Mouse (Mus musculus): ENCODE measurements around the gene Lrrc56. TPM values are rescaled to one million over a fixed set of nuclear protein-coding genes. Genes with fewer than 3 reads are reported as not detected.

The Lrrc56 gene
- polyA plus RNA-seq, 1 experiment from 2014 or later, result 3.8 TPM

DNA sequence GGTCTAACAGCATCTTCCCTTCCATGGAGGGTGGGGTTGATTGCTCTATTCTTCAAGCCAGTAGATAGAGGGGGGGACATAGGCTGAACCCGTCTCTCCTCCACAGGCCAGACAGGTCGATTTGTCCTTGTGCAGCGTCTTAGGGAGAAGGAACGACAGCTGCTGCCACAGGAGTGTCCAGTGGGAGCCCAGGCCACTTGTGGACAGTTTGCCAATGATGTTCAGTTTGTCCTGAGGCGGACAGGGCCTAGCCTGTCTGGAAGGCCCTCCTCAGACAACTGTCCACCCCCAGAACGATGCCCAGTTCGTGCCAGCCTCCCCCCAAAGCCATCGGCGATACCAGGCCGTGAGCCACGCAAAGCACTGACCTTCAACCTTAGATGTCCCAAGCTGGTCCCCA, 22.9 kb downstream of the Lrrc56 start:
- no peak overlapping the region for H3K27ac ChIP-seq (ENCODE audit: low read depth)
- H3K4me3 ChIP-seq (ENCODE audit: low read depth, low read length), result peak overlapping the region; percentile 64
- ATAC-seq (ENCODE audit: insufficient read depth) (no peak), DNase-seq (no peak)
- H3K36me3 ChIP-seq (ENCODE audit: insufficient read depth), result peaks cover 18% of the 10 kb centered on the region; the same call in 1 of the 2 replicates
- no peaks in the 10 kb centered on the region for H3K9me3 ChIP-seq (ENCODE audit: low read depth, low read length)
- no peaks in the 10 kb centered on the region for H3K27me3 ChIP-seq (ENCODE audit: insufficient read depth, low read length)
- TF ChIP-seq CTCF (IDR thresholded peaks at IDR 0.05; ENCODE audit: low read depth), result no peak
- H3K4me1 ChIP-seq (ENCODE audit: insufficient read depth), result peaks cover 6% of the 10 kb centered on the region
- H3K4me2 ChIP-seq, result peak overlapping the region; percentile 96
- 80% methylated on average over 11 of the region's 11 CpGs for WGBS
- peak overlapping the region; percentile 18; the same call in 1 of the 2 replicates for H3K9ac ChIP-seq

DNA sequence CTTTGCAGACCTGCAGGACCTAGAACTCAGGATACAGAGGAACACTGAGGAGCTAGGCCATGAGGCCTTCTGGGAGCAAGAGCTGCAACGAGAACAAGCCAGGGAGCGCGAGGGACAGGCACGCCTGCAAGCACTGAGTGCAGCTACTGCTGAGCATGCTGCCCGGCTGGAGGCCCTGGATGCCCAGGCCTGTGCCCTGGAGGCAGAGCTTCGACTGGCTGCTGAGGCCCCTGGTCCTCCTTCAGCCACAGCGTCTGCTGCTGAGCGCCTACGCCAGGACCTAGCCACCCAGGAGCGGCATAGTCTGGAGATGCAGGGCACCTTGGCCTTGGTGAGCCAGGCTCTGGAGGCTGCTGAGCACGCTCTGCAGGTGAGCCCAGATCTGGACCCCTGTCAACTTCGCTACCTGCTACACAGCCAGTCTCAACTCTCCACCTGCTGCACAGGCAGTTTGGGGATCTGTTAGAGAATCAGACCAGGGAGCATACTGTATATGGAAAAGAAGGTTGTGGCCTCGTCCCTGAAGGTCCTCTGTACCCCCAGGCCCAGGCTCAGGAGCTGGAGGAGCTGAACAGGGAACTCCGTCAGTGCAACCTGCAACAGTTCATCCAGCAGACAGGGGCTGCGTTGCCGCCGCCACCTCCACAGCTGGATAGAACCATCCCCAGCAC, 23.5 kb downstream of the Lrrc56 start:
- 88% methylated on average over 17 of the region's 17 CpGs for WGBS
- H3K27me3 ChIP-seq (ENCODE audit: insufficient read depth, low read length), result no peaks in the 10 kb centered on the region
- no peak for TF ChIP-seq CTCF (IDR thresholded peaks at IDR 0.05; ENCODE audit: low read depth)
- no peak for DNase-seq
- H3K9ac ChIP-seq, result peak overlapping the region; percentile 18; the same call in 1 of the 2 replicates
- peak overlapping the region; percentile 96; the same call in 1 of the 2 replicates for H3K4me2 ChIP-seq
- no peak overlapping the region for H3K27ac ChIP-seq (ENCODE audit: low read depth)
- peaks cover 10% of the 10 kb centered on the region for H3K4me1 ChIP-seq (ENCODE audit: insufficient read depth)
- H3K9me3 ChIP-seq (ENCODE audit: low read depth, low read length), result no peaks in the 10 kb centered on the region
- H3K36me3 ChIP-seq (ENCODE audit: insufficient read depth), result peaks cover 18% of the 10 kb centered on the region; the same call in 1 of the 2 replicates
- no peak for ATAC-seq (ENCODE audit: insufficient read depth)
- H3K4me3 ChIP-seq (ENCODE audit: low read depth, low read length), result peak overlapping the region; percentile 64; the same call in 1 of the 2 replicates

DNA sequence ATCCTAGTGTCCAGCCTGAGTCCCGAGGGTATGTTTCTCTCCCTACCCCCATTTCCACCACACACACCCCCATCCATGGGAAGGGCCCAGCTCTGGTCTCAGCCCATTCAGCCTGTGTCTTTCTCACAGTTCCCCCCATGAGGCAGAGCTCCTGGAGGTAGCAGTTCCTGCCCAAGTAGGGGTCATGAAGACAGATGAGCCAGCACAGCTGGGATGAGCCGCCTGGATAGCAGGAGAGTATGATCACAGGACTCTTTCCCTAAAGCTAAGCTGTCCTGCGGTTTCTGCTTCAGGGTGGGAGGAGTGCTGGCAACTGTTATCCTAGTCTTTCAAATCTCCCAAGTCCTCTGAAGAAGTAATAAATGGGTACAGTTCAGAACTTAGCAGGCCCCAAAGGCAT, 24.2 kb downstream of the Lrrc56 start:
- Histone ChIP-seq H3K27me3 (ENCODE audit: insufficient read depth, low read length) (no peaks in the 10 kb centered on the region), H3K4me3 (ENCODE audit: low read depth, low read length) (no peak overlapping the region), H3K9me3 (ENCODE audit: low read depth, low read length) (no peaks in the 10 kb centered on the region), H3K4me1 (ENCODE audit: insufficient read depth) (peaks cover 13% of the 10 kb centered on the region), H3K27ac (ENCODE audit: low read depth) (no peak overlapping the region), H3K9ac (no peak overlapping the region), H3K4me2 (no peak overlapping the region), H3K36me3 (ENCODE audit: insufficient read depth) (peaks cover 18% of the 10 kb centered on the region; the same call in 1 of the 2 replicates)
- no peak for TF ChIP-seq CTCF (IDR thresholded peaks at IDR 0.05; ENCODE audit: low read depth)
- DNase-seq (no peak), ATAC-seq (ENCODE audit: insufficient read depth) (no peak)
- WGBS, result 70% methylated on average over 3 of the region's 3 CpGs

GRCm38 (mm10) chr7:141218557-141219133, 24.7 kb downstream of the Lrrc56 start:
- no peak for TF ChIP-seq CTCF (IDR thresholded peaks at IDR 0.05; ENCODE audit: low read depth)
- H3K36me3 ChIP-seq (ENCODE audit: insufficient read depth), result peaks cover 18% of the 10 kb centered on the region; the same call in 1 of the 2 replicates
- H3K4me1 ChIP-seq (ENCODE audit: insufficient read depth), result peaks cover 13% of the 10 kb centered on the region
- H3K27me3 ChIP-seq (ENCODE audit: insufficient read depth, low read length), result no peaks in the 10 kb centered on the region
- H3K4me2 ChIP-seq, result no peak overlapping the region
- no peak overlapping the region for H3K27ac ChIP-seq (ENCODE audit: low read depth)
- H3K4me3 ChIP-seq (ENCODE audit: low read depth, low read length), result no peak overlapping the region
- H3K9ac ChIP-seq, result no peak overlapping the region
- WGBS, result 71% methylated on average over 5 of the region's 5 CpGs
- no peaks in the 10 kb centered on the region for H3K9me3 ChIP-seq (ENCODE audit: low read depth, low read length)
- no peak for ATAC-seq (ENCODE audit: insufficient read depth)
- no peak for DNase-seq

- 90% methylated on average over 1 of the region's 1 CpGs for WGBS
- TF ChIP-seq CTCF (IDR thresholded peaks at IDR 0.05; ENCODE audit: low read depth), result no peak
- Histone ChIP-seq H3K27me3 (ENCODE audit: insufficient read depth, low read length) (no peaks in the 10 kb centered on the region), H3K4me3 (ENCODE audit: low read depth, low read length) (no peak overlapping the region), H3K4me1 (ENCODE audit: insufficient read depth) (peaks cover 13% of the 10 kb centered on the region), H3K9me3 (ENCODE audit: low read depth, low read length) (no peaks in the 10 kb centered on the region), H3K4me2 (no peak overlapping the region), H3K9ac (no peak overlapping the region), H3K27ac (ENCODE audit: low read depth) (no peak overlapping the region), H3K36me3 (ENCODE audit: insufficient read depth) (peaks cover 18% of the 10 kb centered on the region; the same call in 1 of the 2 replicates)
- no peak for ATAC-seq (ENCODE audit: insufficient read depth)
- DNase-seq, result no peak
Observed at GRCm38 (mm10) chr7:141219558-141220099, 25.7 kb downstream of the Lrrc56 start.

- Histone ChIP-seq H3K9ac (0 out of 2 replicates have a peak overlapping the region, but pooled peaks have one; percentile 13), H3K27ac (ENCODE audit: low read depth) (no peak overlapping the region)
- no peak for TF ChIP-seq CTCF (IDR thresholded peaks at IDR 0.05; ENCODE audit: low read depth)
Observed at GRCm38 (mm10) chr7:141220377-141220776, 26.4 kb downstream of the Lrrc56 start.

More at GRCm38 (mm10) chr7:141220377-141220776, 26.4 kb downstream of the Lrrc56 start:
- H3K4me3 ChIP-seq (ENCODE audit: low read depth, low read length), result no peak overlapping the region; the same call in 1 of the 2 replicates
- H3K4me1 ChIP-seq (ENCODE audit: insufficient read depth), result peaks cover 7% of the 10 kb centered on the region
- H3K4me2 ChIP-seq, result peak overlapping the region; percentile 92
- H3K36me3 ChIP-seq (ENCODE audit: insufficient read depth), result peaks cover 18% of the 10 kb centered on the region; the same call in 1 of the 2 replicates
- no peaks in the 10 kb centered on the region for H3K27me3 ChIP-seq (ENCODE audit: insufficient read depth, low read length)
- DNase-seq, result no peak
- no peaks in the 10 kb centered on the region for H3K9me3 ChIP-seq (ENCODE audit: low read depth, low read length)
- ATAC-seq (ENCODE audit: insufficient read depth), result no peak
- WGBS, result 63% methylated on average over 1 of the region's 1 CpGs

Data from lung, embryonic 14.5 days (tissue).